Mouse (Mus musculus) heart, adult 2 months (tissue): ENCODE results near the gene Kat8. TPM values are rescaled to one million over a fixed set of nuclear protein-coding genes. Genes with fewer than 3 reads are reported as not detected.

Source experiments
- DNase-seq, 2 experiments: peaks; one replicate each; pipeline ENCODE4 v3.0.0; 2021
- H3K27ac ChIP-seq: fragments of 200-600 bp; 2 replicates; pipeline ENCODE4 v1.8.1; 2022
- H3K27me3 ChIP-seq: fragments of 200-500 bp; 2 replicates; pipeline ENCODE4 v1.6.1; 2012; ENCODE audit warnings: mild to moderate bottlenecking, low read length, inconsistent platforms, mixed read lengths; ENCODE audit not compliant: control insufficient read depth, insufficient read depth
- H3K36me3 ChIP-seq: fragments of 200-500 bp; 2 replicates; pipeline ENCODE4 v1.6.1; 2012; ENCODE audit warnings: low read length, inconsistent platforms; ENCODE audit not compliant: control insufficient read depth, insufficient read depth
- H3K4me1 ChIP-seq: fragments of 200-500 bp; 2 replicates; pipeline ENCODE4 v1.6.1; 2011; ENCODE audit warnings: low read length; ENCODE audit not compliant: control insufficient read depth, insufficient read depth
- H3K4me3 ChIP-seq: fragments of 200-600 bp; 2 replicates; pipeline ENCODE4 v1.8.1; 2022
- H3K79me2 ChIP-seq: fragments of 200-500 bp; replicated peaks from 2 replicates; pipeline ENCODE4 v1.6.1; 2012; ENCODE audit warnings: mild to moderate bottlenecking, inconsistent platforms, low read length, moderate library complexity, mixed read lengths; ENCODE audit not compliant: control insufficient read depth, insufficient read depth
- H3K9ac ChIP-seq: fragments of 200-500 bp; 2 replicates; pipeline ENCODE4 v1.6.1; 2012; ENCODE audit warnings: low read depth, mild to moderate bottlenecking, control low read depth, inconsistent platforms, low read length, mixed read lengths
- CTCF ChIP-seq: fragments of 200-600 bp; IDR thresholded peaks from 2 replicates; pipeline ENCODE4 v1.8.1; 2022; ENCODE audit warnings: antibody characterized with exemption, mild to moderate bottlenecking, moderate library complexity
- EP300 ChIP-seq: fragments of 200-500 bp; IDR thresholded peaks from 2 replicates; pipeline ENCODE4 v1.6.1; 2011; ENCODE audit warnings: low read depth, low read length, control low read depth; ENCODE audit not compliant: insufficient read depth
- POLR2A ChIP-seq: fragments of 200-500 bp; IDR thresholded peaks from 2 replicates; pipeline ENCODE4 v1.6.1; 2011; ENCODE audit warnings: mild to moderate bottlenecking, low read depth, low read length, control low read depth; ENCODE audit not compliant: insufficient read depth
- WGBS: fragments of 180-500 bp; shearing (Covaris S2); methylation state at CpG from one replicate; pipeline ENCODE4 v1.1.7; 2018; 5-methylcytosine and 5-hydroxymethylcytosine counted together
- intact Hi-C: fragments of 180-260 bp; cut with DNase I; formaldehyde crosslinking; loops from one replicate; pipeline ENCODE4 v1.15.1; 2025
- polyA plus RNA-seq: library from polyadenylated mRNA; depleted of rRNA; stranded (reverse); fragments of >200 nt; gene quantifications from 2 replicates; pipeline ENCODE4 v1.2.3, GENCODE M21; 2012
- total RNA-seq, 2 experiments: library from RNA; stranded (reverse); gene quantifications; 2 replicates each; pipeline ENCODE4 v1.2.3; 2021

Kat8 gene
- total and polyA plus RNA-seq, 3 experiments: 10.1 to 14.6 (median 13.8) TPM

- no peaks in the 10 kb centered on the region for H3K79me2 ChIP-seq
- no peak for DNase-seq
- no peaks in the 10 kb centered on the region for H3K27me3 ChIP-seq
- H3K36me3 ChIP-seq: no peaks in the 10 kb centered on the region
- H3K9ac ChIP-seq: no peak overlapping the region
- H3K27ac ChIP-seq: no peak overlapping the region
- WGBS: 49% methylated on average over 13 of the region's 13 CpGs
- intact Hi-C loops: no loop called here
- no peaks in the 10 kb centered on the region for H3K4me1 ChIP-seq
- TF ChIP-seq POLR2A (no peak), EP300 (no peak), CTCF (no peak)
- no peak overlapping the region for H3K4me3 ChIP-seq
Measured at GRCm38 (mm10) chr7:127952864-127953581, 40.7 kb downstream of the Kat8 start.

GRCm38 (mm10) chr7:127959364-127959763 is 47.0 kb downstream of the Kat8 start:
- H3K4me1 ChIP-seq: no peaks in the 10 kb centered on the region
- no peaks in the 10 kb centered on the region for H3K27me3 ChIP-seq
- TF ChIP-seq POLR2A (no peak), EP300 (no peak)
- no peak for DNase-seq
- H3K9ac ChIP-seq: no peak overlapping the region
- no peaks in the 10 kb centered on the region for H3K79me2 ChIP-seq
- intact Hi-C loops: no loop called here
- no peaks in the 10 kb centered on the region for H3K36me3 ChIP-seq
- no peak overlapping the region for H3K4me3 ChIP-seq
- no peak overlapping the region for H3K27ac ChIP-seq
- WGBS: 48% methylated on average over 5 of the region's 5 CpGs

- intact Hi-C loops: loop anchor here (1.0 kb wide), 1 partner anchor 31 kb away; no protein-coding TSS in a partner anchor
- H3K79me2 ChIP-seq: no peaks in the 10 kb centered on the region
- no peak for DNase-seq
- H3K4me3 ChIP-seq: peak overlapping the region; percentile 93
- TF ChIP-seq POLR2A: no peak
- TF ChIP-seq EP300: no peak
- TF ChIP-seq CTCF: no peak
- H3K4me1 ChIP-seq: peaks cover 5% of the 10 kb centered on the region
- peak overlapping the region; percentile 96 for H3K27ac ChIP-seq
- WGBS: 14% methylated on average over 10 of the region's 10 CpGs
- H3K36me3 ChIP-seq: peaks cover 13% of the 10 kb centered on the region
- peak overlapping the region; percentile 91 for H3K9ac ChIP-seq
- H3K27me3 ChIP-seq: no peaks in the 10 kb centered on the region
Measured at GRCm38 (mm10) chr7:127966371-127966918, 54.1 kb downstream of the Kat8 start.

GRCm38 (mm10) chr7:127967004-127967921 is 54.9 kb downstream of the Kat8 start, which contains the start of gene Fus:
Fus (plus strand) TSS chr7:127967457.
- no peaks in the 10 kb centered on the region for H3K27me3 ChIP-seq
- under 1% methylated on average over 92 of the region's 92 CpGs for WGBS
- intact Hi-C loops: no loop called here
- H3K36me3 ChIP-seq: peaks cover 15% of the 10 kb centered on the region
- H3K9ac ChIP-seq: peak within 1 kb of the TSS; percentile 92
- TF ChIP-seq POLR2A: peak; percentile 100
- TF ChIP-seq EP300: peak; percentile 76
- TF ChIP-seq CTCF: peak; percentile 33
- H3K79me2 ChIP-seq: no peaks in the 10 kb centered on the region
- H3K4me1 ChIP-seq: peaks cover 5% of the 10 kb centered on the region
- DNase-seq: peak; percentile 96 to 98
- H3K4me3 ChIP-seq: peak within 1 kb of the TSS; percentile 93
- peak within 1 kb of the TSS; percentile 96 for H3K27ac ChIP-seq

GRCm38 (mm10) chr7:127967922-127968828 is 55.9 kb downstream of the Kat8 start:
- WGBS: under 1% methylated on average over 41 of the region's 42 CpGs
- intact Hi-C loops: no loop called here

More at GRCm38 (mm10) chr7:127967922-127968828, 55.9 kb downstream of the Kat8 start:
- Histone ChIP-seq H3K27ac (peak overlapping the region; percentile 96), H3K79me2 (peaks cover 3% of the 10 kb centered on the region), H3K27me3 (no peaks in the 10 kb centered on the region), H3K36me3 (peaks cover 21% of the 10 kb centered on the region), H3K9ac (peak overlapping the region; percentile 92), H3K4me1 (peaks cover 5% of the 10 kb centered on the region), H3K4me3 (peak overlapping the region; percentile 93)
- TF ChIP-seq POLR2A (peak; percentile 27; the same call in 1 of the 2 replicates), EP300 (0 out of 2 replicates have a peak, but pooled peaks have one; percentile 17), CTCF (no peak)
- DNase-seq: peak; percentile 89
